Mouse (Mus musculus) 3134 (cell line): ENCODE measurements at regions not wholly inside any gene's neighbourhood (a gene's known extent, or its start where the extent isn't known, plus 50 kb on each side); places are given as distances from the start of the nearest gene placed in this dataset.

ENCODE experiments used
- DNase-seq: peaks from one replicate; pipeline ENCODE4 v3.0.0-alpha.2; 2011; ENCODE audit warnings: low spot score; ENCODE audit not compliant: insufficient read length; ENCODE audit errors: extremely low read depth

GRCm38 (mm10) chr2:169452956-169453355 is 134.6 kb downstream of the Gm11011 start:
- no peak for DNase-seq

GRCm38 (mm10) chr2:169450801-169451200 is 136.7 kb downstream of the Gm11011 start:
- DNase-seq: no peak

- DNase-seq: no peak
Measured at GRCm38 (mm10) chr2:169447495-169448280, 139.9 kb downstream of the Gm11011 start.

GRCm38 (mm10) chr2:169445877-169446276 is 141.7 kb downstream of the Gm11011 start:
- no peak for DNase-seq

- no peak for DNase-seq
Measured at GRCm38 (mm10) chr2:169445371-169445770, 142.2 kb downstream of the Gm11011 start.

GRCm38 (mm10) chr2:169443271-169443670 is 144.3 kb downstream of the Gm11011 start:
- no peak for DNase-seq

- no peak for DNase-seq
Measured at GRCm38 (mm10) chr2:169431516-169431915, 156.0 kb downstream of the Gm11011 start.

- no peak for DNase-seq
Measured at GRCm38 (mm10) chr2:169429411-169429810, 158.1 kb downstream of the Gm11011 start.

- DNase-seq: no peak
Measured at GRCm38 (mm10) chr2:169424166-169424920, 163.2 kb downstream of the Gm11011 start.

GRCm38 (mm10) chr2:169412361-169412760 is 175.2 kb downstream of the Gm11011 start:
- DNase-seq: no peak

GRCm38 (mm10) chr2:169410080-169410479 is 177.5 kb downstream of the Gm11011 start:
- no peak for DNase-seq

GRCm38 (mm10) chr2:169404908-169405690 is 182.4 kb downstream of the Gm11011 start:
- DNase-seq: no peak

- DNase-seq: no peak
Measured at GRCm38 (mm10) chr2:169397758-169398157, 189.8 kb downstream of the Gm11011 start.

GRCm38 (mm10) chr2:169397013-169397412 is 190.5 kb downstream of the Gm11011 start:
- no peak for DNase-seq

GRCm38 (mm10) chr2:169396294-169396693 is 191.3 kb downstream of the Gm11011 start:
- DNase-seq: no peak

GRCm38 (mm10) chr2:169389611-169390010 is 197.9 kb downstream of the Gm11011 start:
- no peak for DNase-seq

- DNase-seq: no peak
Measured at GRCm38 (mm10) chr2:169388569-169388968, 199.0 kb downstream of the Gm11011 start.

- no peak for DNase-seq
Measured at GRCm38 (mm10) chr2:169387765-169388518, 199.6 kb downstream of the Gm11011 start.

- DNase-seq: no peak
Measured at GRCm38 (mm10) chr2:169383701-169384100, 203.8 kb downstream of the Gm11011 start.

GRCm38 (mm10) chr2:169373069-169373468 is 214.5 kb downstream of the Gm11011 start:
- DNase-seq: no peak
